21 mouse cellular contexts compared by ENCODE assay signal in the genomic region with DNA sequence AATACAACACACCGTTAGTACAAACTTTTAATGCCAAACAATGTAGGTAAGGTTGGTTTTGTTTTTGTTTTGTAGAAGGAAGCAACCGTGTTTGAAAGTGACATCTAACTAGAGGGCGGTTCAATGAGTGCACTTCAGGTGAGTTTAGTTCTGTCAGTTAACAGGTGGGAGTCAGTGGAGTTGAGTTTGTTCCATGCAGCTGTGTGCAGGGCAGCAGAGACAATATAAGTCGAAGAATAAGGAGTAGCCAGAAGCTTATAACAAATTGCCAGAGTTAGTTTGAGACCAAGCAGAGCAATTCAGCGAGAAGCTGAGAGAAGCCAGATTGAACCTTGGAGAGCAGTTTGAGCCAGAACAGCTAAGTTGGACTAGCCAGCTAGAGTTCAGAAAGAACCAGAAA.
DNase-seq lines count a peak whose midpoint lies in the region; ATAC-seq and TF ChIP-seq lines count a peak whose summit lies in the region.
"Had no signal": no experiment of that assay in that cellular context is flagged by ENCODE, and none has a peak within 500 bp of the region (broad histone marks: within the 10 kb centered on the region; RNA-seq: fewer than 3 reads in every experiment).

No protein-coding gene starts in this region.

- no peak for ATAC-seq in kidney, embryonic 15.5 days (replicated peaks; ENCODE audit: low FRiP score)
- no peak for ATAC-seq in midbrain, embryonic 11.5 days (ENCODE audit: low FRiP score)
- no peak for ATAC-seq in midbrain, postnatal 0 days (ENCODE audit: low FRiP score)
- ATAC-seq: activated CD4-positive, CD25-positive, alpha-beta regulatory T cell, adult 4 months; forebrain, embryonic 13.5 days; forebrain, embryonic 16.5 days; hindbrain, embryonic 16.5 days had no signal

- H3K4me3 ChIP-seq in kidney, adult 2 months (ENCODE audit: insufficient read depth, low read depth, low read length), result no peak overlapping the region
- no peak overlapping the region for H3K4me3 ChIP-seq in kidney, embryonic 15.5 days (replicated peaks)
- no peak overlapping the region for H3K4me3 ChIP-seq in midbrain, embryonic 11.5 days (ENCODE audit: low read depth, low read length)
- H3K4me3 ChIP-seq in midbrain, postnatal 0 days (ENCODE audit: low read depth, low read length), result no peak overlapping the region
- H3K4me3 ChIP-seq: forebrain, embryonic 10.5 days; forebrain, embryonic 13.5 days; gastrocnemius, adult 2 months; hindbrain, embryonic 10.5 days; hindbrain, embryonic 13.5 days had no signal

- peak; percentile 54 for DNase-seq in heart, adult 11 months
- DNase-seq in heart, postnatal 4 days, result no peak
- no peak for DNase-seq in kidney, adult 2 months
- DNase-seq in midbrain, embryonic 11.5 days (ENCODE audit: low spot score, missing footprints), result peak; percentile 53
- DNase-seq in midbrain, postnatal 0 days (ENCODE audit: low spot score), result no peak
- DNase-seq: adrenal gland, adult 8-10 months; adrenal gland, postnatal 25 days; cerebellum, adult 18-20 months; cerebellum, adult 9-10 months; cerebellum, postnatal 14 days; gastrocnemius, adult 2 months; gastrocnemius, postnatal 14 days had no signal

- H3K27me3 ChIP-seq in kidney, adult 2 months (replicated peaks; ENCODE audit: control insufficient read depth, insufficient read depth, low read length), result no peaks in the 10 kb centered on the region
- 0 out of 2 replicates have a peak, but pooled peaks cover 6% of the 10 kb centered on the region for H3K27me3 ChIP-seq in kidney, embryonic 15.5 days
- H3K27me3 ChIP-seq in midbrain, embryonic 11.5 days (ENCODE audit: control insufficient read depth, insufficient read depth, low read length), result no peaks in the 10 kb centered on the region
- H3K27me3 ChIP-seq in midbrain, postnatal 0 days (ENCODE audit: insufficient read depth, low read length), result no peaks in the 10 kb centered on the region
- H3K27me3 ChIP-seq: forebrain, embryonic 13.5 days; hindbrain, embryonic 13.5 days had no signal

- no peaks in the 10 kb centered on the region for H3K36me3 ChIP-seq in kidney, adult 2 months (ENCODE audit: control insufficient read depth, insufficient read depth, low read length)
- H3K36me3 ChIP-seq in kidney, embryonic 15.5 days, result no peaks in the 10 kb centered on the region
- no peaks in the 10 kb centered on the region for H3K36me3 ChIP-seq in midbrain, embryonic 11.5 days (ENCODE audit: control insufficient read depth, insufficient read depth, low read length)
- no peaks in the 10 kb centered on the region for H3K36me3 ChIP-seq in midbrain, postnatal 0 days (ENCODE audit: insufficient read depth, low read length)
- H3K36me3 ChIP-seq: forebrain, embryonic 10.5 days; hindbrain, embryonic 10.5 days; hindbrain, embryonic 13.5 days had no signal

- TF ChIP-seq CTCF in kidney, adult 2 months (conservative IDR thresholded peaks at IDR 0.05; ENCODE audit: insufficient read depth, insufficient read length, low read depth, low read length), result no peak
- no peak for TF ChIP-seq CTCF in midbrain, postnatal 0 days (IDR thresholded peaks at IDR 0.05)

- no peak overlapping the region for H3K9ac ChIP-seq in kidney, embryonic 15.5 days
- H3K9ac ChIP-seq in midbrain, embryonic 11.5 days (ENCODE audit: low read length), result no peak overlapping the region
- H3K9ac ChIP-seq in midbrain, postnatal 0 days (replicated peaks; ENCODE audit: low read length, poor library complexity, severe bottlenecking), result no peak overlapping the region
- H3K9ac ChIP-seq: forebrain, embryonic 13.5 days; hindbrain, embryonic 13.5 days had no signal

- no peak overlapping the region for H3K4me2 ChIP-seq in kidney, embryonic 15.5 days
- H3K4me2 ChIP-seq in midbrain, embryonic 11.5 days, result no peak overlapping the region
- H3K4me2 ChIP-seq in midbrain, postnatal 0 days (ENCODE audit: low read depth, low read length, poor library complexity, severe bottlenecking), result no peak overlapping the region
- H3K4me2 ChIP-seq: forebrain, embryonic 13.5 days; heart, embryonic 11.5 days; hindbrain, embryonic 13.5 days had no signal

- H3K9me3 ChIP-seq in kidney, embryonic 15.5 days (replicated peaks), result no peaks in the 10 kb centered on the region
- H3K9me3 ChIP-seq in midbrain, embryonic 11.5 days (ENCODE audit: control insufficient read depth, low read length), result no peaks in the 10 kb centered on the region
- H3K9me3 ChIP-seq in midbrain, postnatal 0 days (ENCODE audit: low read length), result no peaks in the 10 kb centered on the region
- H3K9me3 ChIP-seq: forebrain, embryonic 10.5 days; forebrain, embryonic 13.5 days; hindbrain, embryonic 10.5 days; hindbrain, embryonic 13.5 days had no signal

- TF ChIP-seq POLR2A in kidney, adult 2 months (IDR thresholded peaks at IDR 0.05; ENCODE audit: low read depth, low read length), result no peak

- WGBS in kidney, adult 2 months, result 85% methylated on average over 5 of the region's 5 CpGs
- 92% methylated on average over 5 of the region's 5 CpGs for WGBS in kidney, embryonic 15.5 days
- 90% methylated on average over 5 of the region's 5 CpGs for WGBS in midbrain, embryonic 11.5 days
- WGBS in midbrain, postnatal 0 days, result 91% methylated on average over 5 of the region's 5 CpGs

- H3K4me1 ChIP-seq in kidney, adult 2 months (ENCODE audit: control insufficient read depth, insufficient read depth, low read length), result no peaks in the 10 kb centered on the region
- peaks cover 8% of the 10 kb centered on the region for H3K4me1 ChIP-seq in kidney, embryonic 15.5 days
- peaks cover 5% of the 10 kb centered on the region for H3K4me1 ChIP-seq in midbrain, embryonic 11.5 days (ENCODE audit: control insufficient read depth, insufficient read depth, low read length)
- H3K4me1 ChIP-seq in midbrain, postnatal 0 days (ENCODE audit: insufficient read depth, low read length), result no peaks in the 10 kb centered on the region

- peak overlapping the region; percentile 59 for H3K27ac ChIP-seq in kidney, adult 2 months (ENCODE audit: insufficient read depth, low read depth, low read length)
- no peak overlapping the region for H3K27ac ChIP-seq in kidney, embryonic 15.5 days
- H3K27ac ChIP-seq in midbrain, embryonic 11.5 days (ENCODE audit: low read depth, low read length), result no peak overlapping the region
- no peak overlapping the region for H3K27ac ChIP-seq in midbrain, postnatal 0 days (ENCODE audit: low read depth, low read length)
- H3K27ac ChIP-seq: forebrain, embryonic 10.5 days; forebrain, embryonic 13.5 days; gastrocnemius, adult 2 months; hindbrain, embryonic 10.5 days; hindbrain, embryonic 13.5 days had no signal

Comparison
In these comparisons a context has a peak if more than half of its experiments do, and no peak if none do; other contexts are left out.
1. DNase-seq: peak in heart, adult 11 months (single experiment) and midbrain, embryonic 11.5 days (single experiment); none in heart, postnatal 4 days (single experiment), kidney, adult 2 months (single experiment) and midbrain, postnatal 0 days (single experiment).